Mouse (Mus musculus): ENCODE measurements around the gene Crtam. TPM values are rescaled to one million over a fixed set of nuclear protein-coding genes. Genes with fewer than 3 reads are reported as not detected.

The Crtam gene
- total RNA-seq, 2 experiments from 2014 or later: not detected

Other genes with a start within 250 kb of the Crtam start
- 1,000 to 10,000 TPM in 1 of 2 experiments, 100 to 1,000 TPM in 1; 992 to 1,504 TPM for gene Hspa8, start 203.6 kb downstream of the Crtam start, total RNA-seq (2021)
- not detected for gene Bsx, start 130.5 kb downstream of the Crtam start, total RNA-seq (2021)
- not detected for gene Jhy, start 40.5 kb downstream of the Crtam start, total RNA-seq (2021)
- under 1 TPM; 0.25 to 0.69 TPM for gene Ubash3b, start 157.1 kb upstream of the Crtam start, total RNA-seq (2021)

Data from gastrocnemius, adult 18-20 months (tissue).